Mouse (Mus musculus): ENCODE measurements at regions not wholly inside any gene's neighbourhood (a gene's known extent, or its start where the extent isn't known, plus 50 kb on each side); places are given as distances from the start of the nearest gene placed in this dataset.

DNA sequence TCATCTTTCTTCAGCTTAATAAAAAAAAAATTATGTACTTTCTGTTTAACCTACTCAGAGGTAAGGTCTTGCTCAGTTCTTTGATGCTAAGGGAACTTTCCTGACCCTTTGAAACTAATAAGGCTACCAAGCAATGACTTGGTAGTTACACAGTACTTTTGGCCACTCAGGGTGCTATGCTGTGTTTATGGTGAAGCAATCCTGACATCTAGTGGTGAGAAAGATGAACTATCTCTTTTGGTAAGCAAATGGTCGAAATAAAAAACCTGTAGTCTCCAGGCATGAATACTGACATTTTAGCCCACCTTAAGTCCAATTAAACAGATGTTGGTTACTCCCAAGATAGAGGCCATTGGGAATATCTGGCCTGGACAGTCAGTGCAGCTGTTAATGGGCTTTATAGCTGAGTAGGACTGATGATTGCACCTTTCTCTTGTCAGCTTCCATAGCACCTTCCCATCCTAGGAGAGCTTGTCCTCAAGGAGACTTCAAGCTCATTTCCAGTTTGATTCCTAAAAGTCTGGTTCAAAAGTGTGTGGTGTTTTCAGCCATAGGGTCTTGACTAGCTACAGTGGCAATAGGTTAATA lies 88.0 kb upstream of the Gm527 start:
- peak; percentile 62 for ATAC-seq (ENCODE audit: low FRiP score, low read depth)
- Histone ChIP-seq H3K9me3 (ENCODE audit: control insufficient read depth, low read length) (no peaks in the 10 kb centered on the region), H3K9ac (ENCODE audit: low read depth, low read length, severe bottlenecking) (no peak overlapping the region), H3K4me1 (ENCODE audit: control insufficient read depth, insufficient read depth, low read length) (no peaks in the 10 kb centered on the region), H3K27me3 (ENCODE audit: control insufficient read depth, insufficient read depth, low read length) (no peaks in the 10 kb centered on the region), H3K4me2 (replicated peaks; ENCODE audit: low read depth, low read length, severe bottlenecking) (no peak overlapping the region), H3K36me3 (ENCODE audit: control insufficient read depth, insufficient read depth, low read length) (no peaks in the 10 kb centered on the region), H3K4me3 (replicated peaks; ENCODE audit: low read length) (no peak overlapping the region), H3K27ac (replicated peaks; ENCODE audit: low read depth, low read length) (no peak overlapping the region)
- peak; percentile 63 for DNase-seq (ENCODE audit: low spot score)
- 11% methylated on average over 1 of the region's 1 CpGs for WGBS
- no peak for TF ChIP-seq POLR2A (IDR thresholded peaks at IDR 0.05; ENCODE audit: borderline replicate concordance, extremely low read depth, insufficient read depth, insufficient read length)

DNA sequence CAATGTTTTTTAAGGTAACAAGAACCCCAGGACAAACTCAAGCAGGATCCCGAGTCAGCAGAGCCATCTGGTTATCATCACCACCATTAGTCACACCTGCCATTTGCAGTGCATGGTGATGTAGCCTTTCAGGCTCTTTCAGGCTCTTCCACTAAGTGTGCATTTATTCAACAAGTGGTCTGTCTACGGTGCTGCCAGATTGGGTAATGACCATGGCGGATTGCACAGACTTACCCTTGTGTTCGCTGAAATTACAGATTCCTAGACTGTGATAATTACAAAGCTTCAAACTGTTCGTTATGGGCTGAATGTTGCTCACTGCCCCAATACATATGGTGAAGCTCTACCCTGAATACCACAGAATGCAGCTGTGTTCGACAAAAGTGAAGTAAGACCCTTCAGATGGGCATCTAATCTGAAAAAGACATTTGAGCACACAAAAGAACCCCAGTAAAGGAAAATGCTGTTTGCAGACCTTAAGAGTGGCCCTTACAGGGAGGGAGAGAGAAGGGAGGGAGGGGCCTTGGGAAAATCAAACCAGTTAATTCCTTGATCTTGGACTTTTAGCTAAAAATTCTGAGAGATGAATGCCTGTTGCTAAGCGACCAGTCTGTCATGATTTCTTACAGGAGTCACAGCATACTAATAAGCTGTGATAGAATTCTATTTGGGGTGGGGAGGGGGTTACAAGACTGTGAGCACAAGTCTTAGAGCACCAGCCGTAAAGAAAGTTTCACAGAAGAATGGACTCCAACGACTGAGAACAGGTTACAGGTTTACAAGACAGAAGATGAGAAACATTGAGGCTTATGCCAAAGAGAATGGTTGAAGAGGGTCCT lies 85.2 kb upstream of the Gm527 start:
- Histone ChIP-seq H3K9ac (ENCODE audit: low read depth, low read length, severe bottlenecking) (no peak overlapping the region), H3K4me3 (replicated peaks; ENCODE audit: low read length) (no peak overlapping the region), H3K4me2 (replicated peaks; ENCODE audit: low read depth, low read length, severe bottlenecking) (no peak overlapping the region), H3K27ac (replicated peaks; ENCODE audit: low read depth, low read length) (no peak overlapping the region), H3K9me3 (ENCODE audit: control insufficient read depth, low read length) (no peaks in the 10 kb centered on the region), H3K27me3 (ENCODE audit: control insufficient read depth, insufficient read depth, low read length) (no peaks in the 10 kb centered on the region), H3K4me1 (ENCODE audit: control insufficient read depth, insufficient read depth, low read length) (no peaks in the 10 kb centered on the region), H3K36me3 (ENCODE audit: control insufficient read depth, insufficient read depth, low read length) (no peaks in the 10 kb centered on the region)
- TF ChIP-seq POLR2A (IDR thresholded peaks at IDR 0.05; ENCODE audit: borderline replicate concordance, extremely low read depth, insufficient read depth, insufficient read length), result no peak
- peak; percentile 44; the same call in 1 of the 2 replicates for ATAC-seq (ENCODE audit: low FRiP score, low read depth)
- WGBS, result 59% methylated on average over 9 of the region's 9 CpGs
- DNase-seq (ENCODE audit: low spot score), result no peak

DNA sequence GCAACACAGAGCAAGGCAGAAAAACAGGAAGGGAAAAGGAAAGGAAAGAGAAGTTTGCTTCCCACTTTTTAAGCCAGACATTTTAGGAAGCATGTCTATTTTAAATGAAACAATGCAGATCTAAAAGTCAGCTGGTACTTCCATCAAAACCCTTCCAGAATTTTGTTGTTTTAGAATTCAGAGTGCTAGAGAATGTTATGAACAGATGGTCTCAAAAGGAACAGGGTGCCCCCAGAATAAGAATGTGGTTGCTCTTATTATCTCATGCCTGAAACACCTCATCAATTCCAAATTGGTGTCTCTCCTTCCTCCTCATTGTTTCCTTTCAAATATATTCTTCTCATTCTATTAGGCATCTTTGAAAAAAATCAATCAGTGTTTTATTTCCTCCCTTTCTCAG lies 60.0 kb upstream of the Gm527 start:
- Histone ChIP-seq H3K9me3 (ENCODE audit: control insufficient read depth, low read length) (no peaks in the 10 kb centered on the region), H3K27me3 (ENCODE audit: control insufficient read depth, insufficient read depth, low read length) (no peaks in the 10 kb centered on the region), H3K4me1 (ENCODE audit: control insufficient read depth, insufficient read depth, low read length) (no peaks in the 10 kb centered on the region), H3K27ac (replicated peaks; ENCODE audit: low read depth, low read length) (no peak overlapping the region), H3K4me2 (replicated peaks; ENCODE audit: low read depth, low read length, severe bottlenecking) (no peak overlapping the region), H3K36me3 (ENCODE audit: control insufficient read depth, insufficient read depth, low read length) (no peaks in the 10 kb centered on the region), H3K9ac (ENCODE audit: low read depth, low read length, severe bottlenecking) (no peak overlapping the region), H3K4me3 (replicated peaks; ENCODE audit: low read length) (no peak overlapping the region)
- DNase-seq (ENCODE audit: low spot score), result no peak
- no peak for ATAC-seq (ENCODE audit: low FRiP score, low read depth)
- TF ChIP-seq POLR2A (IDR thresholded peaks at IDR 0.05; ENCODE audit: borderline replicate concordance, extremely low read depth, insufficient read depth, insufficient read length), result no peak

Data from limb, embryonic 14.5 days (tissue).